Mouse (Mus musculus): Measurements from ENCODE around the gene Wdr89. TPM values are rescaled to one million over a fixed set of nuclear protein-coding genes. Genes with fewer than 3 reads are reported as not detected.
"Not testable (repeated sequence)": the region's sequence is repeated elsewhere in the genome, so short reads cannot be mapped to it uniquely, and the experiment has no call there.

The Wdr89 gene
- 7.0 and 8.3 TPM in 2 replicates for polyA plus RNA-seq (2016; fragmentation: Nextera tagmentation; extraction: Ambion mirVana)

DNA sequence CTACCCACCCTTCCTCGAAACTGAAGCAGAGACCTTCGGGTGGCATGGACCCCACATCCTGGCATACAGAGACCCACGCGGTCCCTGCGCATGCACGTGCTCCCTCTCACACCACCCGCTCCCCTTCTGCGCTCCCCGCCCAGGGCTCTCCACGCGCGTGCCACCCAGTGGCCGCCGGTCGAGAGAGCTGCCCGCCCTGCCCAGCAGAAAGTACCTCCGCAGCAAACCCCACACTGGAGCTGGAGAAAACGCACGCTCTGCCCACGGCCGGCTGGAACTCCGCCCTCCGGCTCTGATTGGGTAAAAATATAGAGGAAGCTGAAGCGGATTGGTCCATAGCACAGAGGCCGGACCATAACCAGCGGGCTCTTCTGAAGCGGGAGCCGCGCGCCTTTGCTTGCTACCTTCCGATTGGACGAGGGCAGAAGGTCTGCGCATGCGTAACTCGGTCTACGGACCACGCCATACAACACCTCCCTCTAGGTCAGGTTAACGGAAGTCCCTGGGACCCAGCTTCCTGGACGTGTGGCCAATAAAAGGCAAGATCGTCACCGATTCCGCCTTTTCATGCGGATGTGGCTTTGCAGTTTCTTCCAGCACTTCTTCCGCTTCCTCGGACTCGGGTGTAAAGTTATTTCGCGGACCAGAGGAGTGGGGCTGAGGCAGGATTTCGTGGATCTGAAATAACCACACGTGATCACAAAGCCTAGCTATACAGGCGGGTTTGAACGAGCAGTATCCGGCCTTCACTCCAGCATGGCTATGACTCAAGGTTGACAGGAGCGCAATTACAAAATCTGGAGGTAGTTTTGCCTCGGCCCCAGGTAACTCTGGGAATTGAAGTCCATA, at the start of gene Wdr89:
Gene Wdr89, minus strand, starts transcription at position 280 of the 849 bp plus-strand sequence.
- H3K4me2 ChIP-seq (replicated peaks): peak within 1 kb of the TSS; percentile 81
- whole genome bisulfite sequencing: under 1% methylated on average over 55 of the region's 55 CpGs
- H3K9me3 ChIP-seq: no peaks in the 10 kb centered on the region
- no peaks in the 10 kb centered on the region for H3K36me3 ChIP-seq
- H3K27ac ChIP-seq: 0 out of 2 replicates have a peak within 1 kb of the TSS, but pooled peaks have one; percentile 54
- H3K9ac ChIP-seq: peak within 1 kb of the TSS; percentile 57
- H3K27me3 ChIP-seq (replicated peaks): no peaks in the 10 kb centered on the region
- peak; percentile 99 for ATAC-seq (ENCODE audit: low FRiP score, low read depth)
- peaks cover 13% of the 10 kb centered on the region for H3K4me1 ChIP-seq
- peak within 1 kb of the TSS; percentile 50 for H3K4me3 ChIP-seq

DNA sequence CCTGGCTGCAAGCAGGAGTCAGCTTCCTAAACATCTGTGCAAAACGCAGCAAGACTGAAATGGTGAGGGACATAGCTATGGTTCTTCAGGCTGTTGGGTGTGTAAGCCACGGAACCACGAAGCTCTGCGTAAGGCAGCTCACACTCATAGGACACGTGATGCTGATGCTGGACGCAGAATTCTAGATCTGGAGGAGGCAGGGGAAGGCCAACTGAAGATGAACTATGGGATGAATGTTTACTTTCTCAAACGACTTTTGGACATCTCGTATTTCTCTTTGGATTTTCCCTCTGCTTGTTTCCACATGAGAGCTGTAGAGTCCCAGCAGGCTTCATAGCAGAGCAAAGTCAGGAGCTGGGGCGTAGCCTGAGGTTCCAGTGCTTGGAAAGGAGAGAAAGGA, 44.3 kb upstream of the Wdr89 start:
- Histone ChIP-seq H3K9ac (no peak overlapping the region), H3K27me3 (replicated peaks) (no peaks in the 10 kb centered on the region), H3K36me3 (no peaks in the 10 kb centered on the region), H3K9me3 (no peaks in the 10 kb centered on the region), H3K4me1 (no peaks in the 10 kb centered on the region), H3K27ac (no peak overlapping the region), H3K4me3 (no peak overlapping the region), H3K4me2 (replicated peaks) (no peak overlapping the region)
- 89% methylated on average over 9 of the region's 9 CpGs for WGBS
- no peak for ATAC-seq (ENCODE audit: low FRiP score, low read depth)

DNA sequence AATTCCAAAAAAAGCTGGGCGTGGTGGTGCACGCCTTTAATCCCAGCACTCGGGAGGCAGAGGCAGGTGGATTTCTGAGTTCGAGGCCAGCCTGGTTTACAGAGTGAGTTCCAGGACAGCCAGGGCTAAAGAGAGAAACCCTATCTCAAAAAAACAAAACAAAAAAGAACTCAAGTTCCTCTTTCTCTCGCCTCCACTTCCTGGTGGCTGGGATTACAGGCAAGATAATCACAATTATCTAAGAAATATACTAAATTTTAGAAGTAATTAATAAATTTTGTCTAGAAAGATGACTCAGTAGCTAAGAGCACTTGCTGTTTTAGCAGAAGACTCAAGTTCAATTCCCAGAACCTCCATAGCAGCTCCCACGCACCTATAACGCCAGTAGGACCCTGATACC, 43.6 kb upstream of the Wdr89 start:
- H3K4me3 ChIP-seq; H3K4me2 ChIP-seq (replicated peaks); H3K27me3 ChIP-seq (replicated peaks); H3K9me3 ChIP-seq; H3K4me1 ChIP-seq; H3K9ac ChIP-seq; H3K27ac ChIP-seq; H3K36me3 ChIP-seq; ATAC-seq (ENCODE audit: low FRiP score, low read depth): not testable (repeated sequence)
- 93% methylated on average over 7 of the region's 7 CpGs for WGBS

DNA sequence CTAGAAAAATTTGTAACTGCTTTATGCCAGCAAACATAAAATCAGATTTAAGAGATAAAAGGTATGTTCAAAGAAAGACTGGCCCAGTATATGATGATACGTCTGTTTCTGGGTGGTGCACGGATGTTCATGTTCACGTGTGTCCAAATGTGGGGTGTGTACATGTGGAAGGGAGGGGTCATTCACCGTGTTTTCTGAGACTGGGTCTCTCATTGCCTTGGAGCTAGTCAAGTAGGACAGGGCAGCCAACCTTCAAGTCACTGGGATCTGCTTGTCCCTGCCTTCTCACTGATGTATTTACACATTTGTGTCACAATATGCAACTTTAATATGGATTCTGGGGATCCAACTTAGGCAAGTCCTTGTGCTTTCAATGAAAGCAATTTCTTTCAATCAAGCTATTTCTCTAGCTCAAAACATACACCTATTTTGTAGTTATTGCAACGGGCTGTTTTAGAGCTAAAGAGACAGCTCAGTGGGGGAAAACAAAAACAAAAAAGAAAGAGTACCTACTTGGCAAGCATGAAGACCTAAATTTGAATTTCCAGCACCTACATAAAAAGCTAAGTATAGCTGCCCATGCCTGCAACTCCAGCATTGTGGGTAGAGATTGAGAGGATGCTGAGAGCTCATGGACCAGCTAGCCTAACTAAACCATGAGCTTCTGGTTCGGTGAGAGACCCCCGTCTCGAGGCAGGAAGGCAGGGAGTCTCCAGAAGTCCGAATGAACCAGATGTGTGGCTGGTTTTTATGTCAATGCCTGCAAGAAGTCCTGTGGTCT, 41.4 kb upstream of the Wdr89 start:
- no peak overlapping the region for H3K27ac ChIP-seq
- no peak for ATAC-seq (ENCODE audit: low FRiP score, low read depth)
- 89% methylated on average over 9 of the region's 9 CpGs for WGBS
- H3K9me3 ChIP-seq: no peaks in the 10 kb centered on the region
- no peak overlapping the region for H3K9ac ChIP-seq
- no peaks in the 10 kb centered on the region for H3K27me3 ChIP-seq (replicated peaks)
- no peak overlapping the region for H3K4me3 ChIP-seq
- no peak overlapping the region for H3K4me2 ChIP-seq (replicated peaks)
- H3K4me1 ChIP-seq: no peaks in the 10 kb centered on the region
- no peaks in the 10 kb centered on the region for H3K36me3 ChIP-seq

DNA sequence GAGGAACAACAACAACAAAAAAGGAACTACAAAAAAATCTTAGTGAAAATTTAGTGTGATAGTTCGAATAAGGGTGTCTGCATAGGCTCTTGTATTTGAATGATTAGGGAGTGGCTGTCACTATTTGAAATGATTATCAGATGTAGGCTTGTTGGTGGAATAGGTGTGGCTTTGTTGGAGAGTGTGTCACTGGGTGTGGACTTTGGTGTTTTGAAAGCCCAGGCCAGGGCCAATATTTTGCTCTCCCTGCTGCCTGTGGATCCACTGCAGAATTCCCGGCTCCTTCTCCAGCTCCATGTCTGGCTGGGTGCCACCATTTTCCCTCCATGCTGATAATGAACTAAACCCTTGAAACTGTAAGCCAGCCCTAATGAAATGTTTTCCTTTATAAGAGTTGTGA, 40.2 kb upstream of the Wdr89 start:
- WGBS: 88% methylated on average over 2 of the region's 2 CpGs
- H3K36me3 ChIP-seq: no peaks in the 10 kb centered on the region
- no peaks in the 10 kb centered on the region for H3K27me3 ChIP-seq (replicated peaks)
- H3K4me3 ChIP-seq: no peak overlapping the region
- no peak overlapping the region for H3K4me2 ChIP-seq (replicated peaks)
- no peak overlapping the region for H3K9ac ChIP-seq
- no peak overlapping the region for H3K27ac ChIP-seq
- no peaks in the 10 kb centered on the region for H3K9me3 ChIP-seq
- H3K4me1 ChIP-seq: no peaks in the 10 kb centered on the region
- ATAC-seq (ENCODE audit: low FRiP score, low read depth): no peak

DNA sequence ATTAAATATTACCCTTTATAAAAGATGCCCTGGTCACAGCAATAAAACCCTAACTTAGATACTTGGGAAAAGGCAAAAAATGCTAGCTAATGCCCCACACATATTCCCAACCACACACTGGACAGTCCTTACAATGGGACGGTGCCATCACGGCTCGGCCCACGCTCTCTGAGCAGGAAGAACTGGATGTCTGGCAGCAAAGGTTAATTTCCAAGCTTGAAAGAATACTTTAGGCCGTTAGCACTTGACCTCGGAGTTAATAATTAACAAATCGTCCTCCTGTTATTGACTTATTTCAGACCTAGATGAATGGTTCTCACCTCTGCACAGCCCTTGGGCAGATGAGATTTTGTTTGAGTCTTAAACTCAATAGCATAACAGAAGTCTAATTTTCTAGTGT, 37.3 kb upstream of the Wdr89 start:
- no peaks in the 10 kb centered on the region for H3K4me1 ChIP-seq
- H3K36me3 ChIP-seq: no peaks in the 10 kb centered on the region
- no peak overlapping the region for H3K4me3 ChIP-seq
- H3K4me2 ChIP-seq (replicated peaks): no peak overlapping the region
- H3K27ac ChIP-seq: no peak overlapping the region
- no peaks in the 10 kb centered on the region for H3K9me3 ChIP-seq
- H3K9ac ChIP-seq: no peak overlapping the region
- no peak for ATAC-seq (ENCODE audit: low FRiP score, low read depth)
- H3K27me3 ChIP-seq (replicated peaks): no peaks in the 10 kb centered on the region
- 81% methylated on average over 7 of the region's 7 CpGs for WGBS

DNA sequence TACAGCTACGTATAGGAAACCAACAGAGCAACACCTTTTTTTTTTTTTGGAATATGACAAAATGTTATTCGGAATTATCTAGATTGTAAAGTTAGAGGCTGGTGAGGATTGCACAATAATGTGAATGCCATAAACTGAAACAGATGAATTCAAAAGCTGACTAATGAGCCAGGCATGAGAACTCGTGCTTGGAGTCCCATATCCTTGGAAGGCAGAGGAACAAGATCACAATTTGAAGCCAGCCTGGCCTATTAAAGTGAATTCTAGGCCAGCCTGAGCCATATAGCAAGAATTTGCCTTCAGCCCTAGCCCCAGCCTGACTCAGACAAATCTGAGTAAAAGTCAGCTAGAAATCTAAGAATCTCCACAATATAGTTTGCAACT, 33.4 kb upstream of the Wdr89 start:
- H3K36me3 ChIP-seq: no peaks in the 10 kb centered on the region
- no peaks in the 10 kb centered on the region for H3K27me3 ChIP-seq (replicated peaks)
- no peak overlapping the region for H3K4me3 ChIP-seq
- H3K9me3 ChIP-seq: no peaks in the 10 kb centered on the region
- ATAC-seq (ENCODE audit: low FRiP score, low read depth): no peak
- H3K4me1 ChIP-seq: no peaks in the 10 kb centered on the region
- no peak overlapping the region for H3K4me2 ChIP-seq (replicated peaks)
- H3K9ac ChIP-seq: no peak overlapping the region
- 93% methylated on average over 3 of the region's 3 CpGs for WGBS
- no peak overlapping the region for H3K27ac ChIP-seq

DNA sequence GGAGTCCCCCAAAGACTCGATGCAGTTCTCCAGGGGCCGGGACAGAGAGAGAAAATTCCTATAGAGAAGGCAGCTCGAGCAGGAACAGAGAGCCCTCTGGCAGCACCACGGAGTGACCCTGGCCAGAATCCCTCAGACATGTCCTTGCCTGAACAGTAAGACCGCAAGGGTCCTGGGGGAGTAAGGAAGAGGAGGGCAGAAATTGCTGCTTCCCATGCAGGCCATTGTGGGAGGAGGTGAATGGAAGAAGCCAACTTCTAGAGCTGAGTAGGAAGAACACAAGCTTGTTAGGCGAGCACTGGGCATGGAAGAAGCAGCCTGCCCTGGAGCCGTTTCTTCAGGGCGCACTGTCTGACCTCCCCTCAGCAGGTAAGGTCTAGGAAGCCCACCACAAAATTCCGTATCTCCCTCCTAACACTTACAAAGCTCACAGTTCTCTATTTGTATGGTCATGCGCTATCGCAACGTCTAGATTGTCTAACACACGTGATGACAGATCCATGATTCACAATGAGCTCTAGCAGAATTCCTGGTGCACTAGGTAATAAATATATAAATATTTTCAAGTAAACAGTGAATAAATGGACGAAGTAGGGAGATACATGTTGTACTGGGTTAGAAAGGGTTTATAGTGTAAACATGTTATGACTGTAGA, 32.9 kb upstream of the Wdr89 start:
- no peaks in the 10 kb centered on the region for H3K27me3 ChIP-seq (replicated peaks)
- 74% methylated on average over 14 of the region's 14 CpGs for WGBS
- no peak overlapping the region for H3K4me3 ChIP-seq
- peak overlapping the region; percentile 52 for H3K4me2 ChIP-seq (replicated peaks)
- no peaks in the 10 kb centered on the region for H3K36me3 ChIP-seq
- no peak overlapping the region for H3K9ac ChIP-seq
- H3K4me1 ChIP-seq: no peaks in the 10 kb centered on the region
- no peaks in the 10 kb centered on the region for H3K9me3 ChIP-seq
- ATAC-seq (ENCODE audit: low FRiP score, low read depth): no peak
- H3K27ac ChIP-seq: no peak overlapping the region

DNA sequence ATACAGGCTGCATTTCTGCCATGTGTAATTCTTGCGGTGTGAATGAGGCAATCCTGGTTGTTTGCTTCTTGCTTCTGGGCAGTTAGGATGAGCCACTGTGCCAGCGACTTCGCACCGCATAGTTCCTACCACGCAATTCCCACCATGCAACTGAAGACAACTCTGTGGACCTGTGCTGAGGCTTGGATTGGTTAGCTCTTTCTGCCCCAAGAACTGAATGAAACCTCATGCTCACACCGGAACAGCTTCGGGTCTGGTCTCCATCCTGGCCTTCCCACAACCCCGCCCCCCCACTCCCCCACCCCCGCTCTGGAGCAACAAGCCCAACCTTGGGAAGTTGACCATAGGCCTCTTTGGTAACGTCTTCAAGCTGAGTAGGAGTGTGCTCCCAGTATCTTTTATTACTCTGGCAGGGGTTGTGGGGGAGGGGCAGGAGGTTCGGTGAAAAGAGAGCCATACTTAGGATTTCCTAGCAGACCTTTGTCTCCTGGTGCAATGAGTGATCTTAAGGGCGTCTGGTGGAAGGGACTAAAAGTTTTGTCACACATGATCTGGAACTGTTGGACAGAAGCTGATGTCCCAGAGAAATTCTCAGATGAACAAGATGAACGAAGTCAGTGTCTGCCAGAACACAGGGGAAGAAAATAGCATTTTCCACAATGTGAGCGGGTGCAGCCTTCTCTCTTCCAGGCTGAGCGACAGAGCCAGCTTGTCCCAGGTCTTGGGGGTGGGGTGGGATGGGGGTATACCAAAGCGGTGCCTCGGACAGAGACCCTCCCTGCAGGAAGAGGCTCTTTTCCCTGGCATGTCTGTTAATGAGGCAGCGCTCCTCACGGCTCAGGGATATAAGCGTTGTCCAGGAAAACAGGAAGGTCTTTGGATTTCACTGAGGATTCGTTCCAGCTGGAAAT, 32.1 kb upstream of the Wdr89 start:
- 29% methylated on average over 21 of the region's 21 CpGs for WGBS
- H3K4me2 ChIP-seq (replicated peaks): peak overlapping the region; percentile 52
- H3K4me1 ChIP-seq: no peaks in the 10 kb centered on the region
- H3K4me3 ChIP-seq: no peak overlapping the region
- no peaks in the 10 kb centered on the region for H3K36me3 ChIP-seq
- H3K27me3 ChIP-seq (replicated peaks): no peaks in the 10 kb centered on the region
- H3K27ac ChIP-seq: no peak overlapping the region
- no peak overlapping the region for H3K9ac ChIP-seq
- peak; percentile 50; the same call in 1 of the 2 replicates for ATAC-seq (ENCODE audit: low FRiP score, low read depth)
- H3K9me3 ChIP-seq: no peaks in the 10 kb centered on the region

DNA sequence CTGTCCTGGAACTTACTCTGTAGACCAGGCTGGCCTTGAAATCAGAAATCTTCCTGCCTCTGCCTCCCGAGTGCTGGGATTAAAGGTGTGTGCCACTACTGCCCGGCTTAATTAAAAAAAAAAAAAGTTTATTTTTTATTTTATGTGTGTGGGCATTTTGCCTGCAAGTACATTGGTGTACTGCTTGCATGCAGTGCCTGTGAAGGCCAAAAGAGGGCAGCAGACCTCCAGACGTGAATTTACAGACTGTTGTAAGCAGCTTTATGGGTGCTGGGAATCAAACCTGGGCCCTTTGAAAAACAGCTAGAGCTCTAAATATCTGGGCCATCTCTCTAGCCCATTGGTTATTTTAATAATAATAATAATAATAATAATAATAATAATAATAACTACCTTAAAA, 29.4 kb upstream of the Wdr89 start:
- Histone ChIP-seq H3K4me2 (replicated peaks) (no peak overlapping the region), H3K4me1 (no peaks in the 10 kb centered on the region), H3K9me3 (no peaks in the 10 kb centered on the region), H3K27me3 (replicated peaks) (no peaks in the 10 kb centered on the region), H3K27ac (no peak overlapping the region), H3K9ac (no peak overlapping the region), H3K36me3 (no peaks in the 10 kb centered on the region), H3K4me3 (no peak overlapping the region)
- no peak for ATAC-seq (ENCODE audit: low FRiP score, low read depth)
- 93% methylated on average over 3 of the region's 3 CpGs for WGBS

DNA sequence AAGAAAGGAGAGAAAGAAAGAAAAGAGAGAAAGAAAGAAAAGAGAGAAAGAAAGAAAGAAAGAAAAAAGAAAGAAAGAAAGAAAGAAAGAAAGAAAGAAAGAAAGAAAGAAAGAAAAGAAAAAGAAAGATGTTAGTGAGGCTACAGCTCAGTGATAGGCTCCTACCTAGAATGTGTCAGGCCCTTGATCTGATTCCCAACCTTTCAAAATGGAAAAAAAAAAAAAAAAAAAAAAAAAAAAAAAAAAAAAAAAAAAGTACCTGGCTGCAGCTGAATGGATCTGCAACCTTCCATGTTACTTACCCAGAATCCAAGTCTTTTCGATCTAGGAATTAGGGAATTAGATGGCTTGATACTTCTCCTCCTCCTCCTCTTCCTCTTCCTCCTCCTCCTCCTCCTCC, 26.5 kb upstream of the Wdr89 start:
- H3K4me3 ChIP-seq; H3K4me1 ChIP-seq; H3K27ac ChIP-seq; H3K27me3 ChIP-seq (replicated peaks); H3K4me2 ChIP-seq (replicated peaks); ATAC-seq (ENCODE audit: low FRiP score, low read depth); H3K36me3 ChIP-seq; H3K9me3 ChIP-seq; H3K9ac ChIP-seq: not testable (repeated sequence)
- 91% methylated on average over 1 of the region's 1 CpGs for WGBS

Data from neural tube, embryonic 12.5 days (tissue).